Mouse (Mus musculus): ENCODE measurements around the gene Jph2.

Gene Jph2

DNA sequence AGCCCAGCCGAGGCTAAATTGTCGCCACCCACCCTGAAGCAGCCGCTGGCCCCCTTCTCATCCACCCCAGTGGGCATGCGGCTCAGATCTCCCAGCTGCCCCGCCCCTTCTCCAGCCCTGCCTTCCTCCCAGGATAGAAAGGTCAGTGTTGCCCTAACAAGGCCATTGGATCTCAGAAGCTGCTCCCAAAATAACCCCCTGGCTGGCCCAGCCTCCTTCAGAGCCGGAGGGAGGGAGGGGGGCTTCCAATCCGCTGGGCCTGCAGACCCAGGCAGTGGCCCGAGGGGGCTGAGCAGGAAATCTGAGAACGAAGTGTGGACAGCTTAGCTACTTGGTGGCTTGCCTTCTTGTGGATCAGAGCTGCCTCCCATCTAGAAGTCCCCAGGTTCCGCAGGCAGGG is at the start of gene Jph2:
TSS of gene Jph2 (minus strand) at position 89 of the 400 bp plus-strand sequence.
- no peak for DNase-seq (ENCODE audit: low spot score in 2 of 2)

DNA sequence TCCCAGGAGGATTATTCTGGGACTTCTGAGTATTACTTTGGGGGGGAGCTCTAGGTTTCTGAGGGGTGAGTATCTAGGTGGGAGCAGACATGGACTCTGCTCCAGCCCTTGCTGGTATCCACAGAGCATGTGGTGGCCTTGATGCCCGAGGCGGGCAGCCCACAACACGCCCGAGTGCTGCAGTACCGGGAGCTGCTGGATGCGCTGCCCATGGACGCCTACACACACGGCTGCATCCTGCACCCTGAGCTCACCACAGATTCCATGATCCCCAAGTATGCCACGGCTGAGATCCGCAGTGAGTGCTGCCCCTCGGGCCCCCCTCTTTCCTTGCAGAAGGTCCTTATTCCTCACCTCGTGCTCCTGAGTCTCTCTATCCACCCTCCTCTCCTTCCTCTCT is 49.6 kb upstream of the Jph2 start:
- no peak for DNase-seq (ENCODE audit: low spot score in 2 of 2)

DNA sequence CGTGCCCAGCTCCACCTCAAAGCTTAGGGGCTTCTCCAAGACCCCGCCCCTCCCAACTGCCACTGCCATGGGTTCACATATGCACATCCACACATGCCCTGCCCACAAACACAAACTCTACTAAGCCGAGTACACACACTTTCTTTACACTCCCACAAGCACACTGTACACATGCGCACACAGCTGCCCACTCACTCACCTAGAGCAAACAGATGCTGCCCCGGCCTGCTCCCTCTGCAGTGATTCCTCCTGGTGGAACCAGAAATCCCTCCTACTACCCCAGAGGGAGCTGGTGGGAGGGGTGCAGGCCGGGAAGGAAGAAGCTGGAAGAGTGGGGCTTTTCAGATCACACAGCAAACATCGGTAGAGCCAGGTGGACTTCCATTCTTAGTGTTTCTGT is 46.2 kb upstream of the Jph2 start:
- no peak for DNase-seq (ENCODE audit: low spot score in 2 of 2)

DNA sequence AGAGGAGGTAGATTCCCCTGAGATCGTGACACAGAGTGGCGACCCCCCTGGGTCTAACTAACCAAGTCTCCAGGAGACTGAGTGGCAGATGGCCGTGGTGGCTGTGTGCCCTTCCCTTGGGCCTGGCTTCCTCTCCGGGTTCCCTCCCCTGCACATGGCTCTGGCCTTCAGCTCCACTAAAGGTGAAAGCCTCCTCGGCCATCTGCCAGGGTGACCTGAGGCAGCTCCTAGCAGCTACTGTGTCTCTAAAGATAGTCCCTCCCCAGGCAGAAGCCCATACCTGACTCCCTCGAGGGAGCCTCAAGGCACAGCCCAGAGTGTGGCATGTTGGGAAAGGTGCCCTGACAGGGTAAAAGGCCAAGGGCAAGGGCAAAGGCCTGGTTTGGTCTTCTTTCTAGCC is 45.8 kb upstream of the Jph2 start:
- DNase-seq (ENCODE audit: low spot score in 2 of 2) = no peak

DNA sequence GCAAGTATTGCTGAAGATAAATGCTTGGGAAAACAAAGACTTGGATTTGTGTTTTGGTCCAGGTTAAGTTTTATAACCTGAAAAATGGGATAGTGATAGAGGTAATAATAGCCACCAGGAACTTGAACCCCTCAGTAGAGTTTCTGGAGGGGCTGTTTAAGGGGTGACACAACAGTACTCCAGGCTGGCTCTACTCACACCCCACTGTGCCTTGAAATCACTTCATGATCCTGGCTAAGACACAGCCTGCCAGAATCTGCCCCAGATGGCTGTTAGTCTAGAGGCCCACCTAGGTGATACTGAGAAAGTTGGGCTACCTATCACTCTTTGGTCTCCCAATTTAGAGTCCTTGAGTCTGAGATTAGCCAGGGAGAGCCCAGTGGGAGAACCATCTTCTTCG is 41.7 kb upstream of the Jph2 start:
- DNase-seq (ENCODE audit: low spot score in 2 of 2) = no peak

GRCm38 (mm10) chr2:163438619-163439451 is 41.0 kb upstream of the Jph2 start:
- DNase-seq (ENCODE audit: low spot score in 2 of 2) = peak in 1 of 2 experiments; percentile 28

GRCm38 (mm10) chr2:163438246-163438618 is 40.4 kb upstream of the Jph2 start, which contains the start of gene Gdap1l1:
TSS of gene Gdap1l1 (plus strand) at chr2:163438476.
- no peak for DNase-seq (ENCODE audit: low spot score in 2 of 2)

DNA sequence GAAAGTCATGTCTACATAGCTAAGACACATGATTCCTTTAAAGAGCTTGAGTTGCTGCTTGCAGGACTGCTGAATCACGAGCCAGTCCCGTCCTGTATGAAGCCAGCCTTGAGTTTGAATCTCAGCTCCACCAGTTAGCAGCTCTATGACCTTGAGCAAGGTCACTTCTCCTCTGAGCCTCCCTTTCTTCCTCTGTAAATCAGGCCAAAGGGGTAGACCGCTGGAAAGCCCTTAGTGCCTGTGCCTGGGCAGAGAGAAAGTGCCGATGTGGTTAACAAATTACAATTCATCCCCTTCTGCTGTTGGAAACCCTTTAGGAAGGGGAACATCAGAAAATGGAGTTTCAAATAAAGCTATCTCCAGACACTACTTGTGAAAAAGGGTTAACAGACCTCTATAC is 40.0 kb upstream of the Jph2 start:
- no peak for DNase-seq (ENCODE audit: low spot score in 2 of 2)

DNA sequence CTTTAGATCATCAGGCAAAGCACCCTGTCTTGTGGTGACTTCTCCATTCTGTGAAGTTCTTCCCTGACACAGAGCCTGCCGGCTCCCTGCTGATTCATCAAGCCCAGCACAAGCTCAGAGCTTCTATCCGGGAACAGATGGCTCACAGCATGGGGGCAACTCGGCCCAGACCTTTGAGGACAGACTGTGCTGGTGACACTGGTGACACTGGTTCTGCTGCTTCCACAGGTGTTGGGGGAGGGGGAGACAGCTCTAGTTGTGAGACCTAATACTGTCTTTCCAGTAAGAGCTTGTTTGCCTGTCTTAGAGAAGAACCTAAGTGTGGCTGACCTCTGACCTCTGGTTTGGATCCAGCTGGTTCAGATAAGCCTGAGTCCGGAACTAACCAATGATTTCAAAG is 36.2 kb upstream of the Jph2 start:
- DNase-seq (ENCODE audit: low spot score in 2 of 2) = no peak

- no peak for DNase-seq (ENCODE audit: low spot score in 2 of 2)
Observed at GRCm38 (mm10) chr2:163431289-163431688, 33.5 kb upstream of the Jph2 start.

GRCm38 (mm10) chr2:163428346-163429011 is 30.7 kb upstream of the Jph2 start:
- DNase-seq (ENCODE audit: low spot score in 2 of 2) = no peak

GRCm38 (mm10) chr2:163424597-163424996 is 26.8 kb upstream of the Jph2 start, which contains the start of gene Oser1:
TSS of gene Oser1 (minus strand) at chr2:163424697.
- DNase-seq (ENCODE audit: low spot score in 2 of 2) = no peak

- no peak for DNase-seq (ENCODE audit: low spot score in 2 of 2)
Observed at GRCm38 (mm10) chr2:163422895-163423660, 25.3 kb upstream of the Jph2 start.

- no peak for DNase-seq (ENCODE audit: low spot score in 2 of 2)
Observed at GRCm38 (mm10) chr2:163420366-163420886, 22.6 kb upstream of the Jph2 start.

GRCm38 (mm10) chr2:163419346-163420045 is 21.7 kb upstream of the Jph2 start:
- peak; percentile 98 to 100 for DNase-seq (ENCODE audit: low spot score in 2 of 2)

DNA sequence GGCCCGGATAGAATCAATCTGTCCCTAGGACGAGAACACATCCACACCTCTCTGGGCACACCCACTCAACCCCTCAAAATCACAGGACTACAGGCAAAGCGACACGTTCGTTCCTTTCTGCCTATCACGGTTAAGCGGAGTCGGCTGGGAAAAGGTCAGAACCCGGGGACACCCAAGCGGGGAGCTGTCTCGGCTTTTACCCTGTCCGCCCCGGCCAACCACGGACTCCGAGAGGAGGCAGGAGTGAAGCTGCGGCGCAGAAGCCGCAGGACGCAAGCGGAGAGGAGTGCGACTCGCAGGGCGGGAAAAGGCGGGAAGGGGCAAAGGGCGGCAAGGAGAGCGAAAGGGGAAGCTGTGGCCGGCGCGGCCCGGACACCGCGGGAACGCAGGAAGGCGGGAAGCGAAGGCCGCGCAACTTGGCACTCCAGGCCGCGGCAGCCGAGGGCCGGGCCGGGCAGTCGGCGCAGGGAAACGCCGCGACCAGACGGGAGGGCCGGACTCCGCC is 21.1 kb upstream of the Jph2 start:
- peak in 1 of 2 experiments; percentile 13 for DNase-seq (ENCODE audit: low spot score in 2 of 2)

- DNase-seq (ENCODE audit: low spot score in 2 of 2) = no peak
Observed at GRCm38 (mm10) chr2:163417830-163418229, 20.0 kb upstream of the Jph2 start.

DNA sequence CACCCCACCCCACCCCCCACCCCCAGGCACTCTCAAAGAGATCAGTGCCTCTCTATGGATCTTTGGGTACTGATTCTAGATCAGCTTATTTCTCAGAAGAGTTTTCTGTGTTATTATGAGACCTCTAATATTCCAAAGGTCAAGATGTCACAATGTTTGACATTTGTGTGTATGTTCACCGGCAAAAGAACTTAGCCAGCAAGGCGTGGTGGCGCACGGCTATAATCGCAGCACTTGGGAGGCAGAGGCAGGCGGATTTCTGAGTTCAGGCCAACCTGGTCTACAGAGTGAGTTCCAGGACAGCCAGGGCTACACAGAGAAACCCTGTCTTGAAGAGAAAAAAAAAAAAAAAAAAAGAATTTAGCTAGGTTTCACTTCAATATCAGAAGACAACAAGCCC is 19.2 kb upstream of the Jph2 start:
- DNase-seq (ENCODE audit: low spot score in 2 of 2) = no peak

GRCm38 (mm10) chr2:163412846-163413590 is 15.2 kb upstream of the Jph2 start:
- no peak for DNase-seq (ENCODE audit: low spot score in 2 of 2)

DNA sequence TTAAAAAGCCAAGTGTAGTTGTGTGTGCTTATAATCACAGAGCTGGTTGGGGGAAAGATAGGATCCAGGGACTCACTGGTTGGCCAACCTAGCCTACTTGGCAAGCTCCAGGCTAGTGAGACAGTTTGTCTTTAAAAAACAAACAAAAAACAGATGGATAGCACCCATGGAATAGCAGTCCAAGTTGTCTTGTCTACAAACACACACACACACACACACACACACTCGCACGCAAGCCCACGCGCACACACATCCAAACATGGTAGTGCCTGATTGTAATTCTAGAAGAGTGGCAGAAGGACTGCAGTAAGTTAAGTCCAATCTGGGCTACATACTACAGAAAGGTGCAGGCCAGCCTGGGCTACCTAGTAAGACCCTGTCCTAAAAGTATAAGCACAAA is 14.6 kb upstream of the Jph2 start:
- no peak for DNase-seq (ENCODE audit: low spot score in 2 of 2)

DNA sequence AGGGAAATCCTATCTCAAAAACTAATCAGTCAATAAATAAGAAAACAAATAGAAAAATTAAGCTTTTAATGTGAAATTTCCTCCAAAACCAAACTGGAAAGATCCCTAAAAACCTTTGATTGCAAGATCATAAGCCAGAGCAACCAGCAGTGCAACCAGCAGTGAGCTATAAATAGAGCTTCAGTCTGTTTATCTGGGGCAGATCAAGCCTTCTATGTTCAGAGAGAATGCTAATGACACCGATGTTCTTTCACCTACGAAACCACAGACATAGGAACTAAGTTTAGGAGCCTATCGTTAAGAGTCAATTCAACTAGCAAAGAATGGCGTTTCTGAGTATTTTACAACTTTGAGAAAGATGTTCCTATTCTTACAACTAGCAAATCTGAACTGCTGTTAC is 14.0 kb upstream of the Jph2 start:
- no peak for DNase-seq (ENCODE audit: low spot score in 2 of 2)

Data from urinary bladder, adult 18-20 months (tissue).